Mouse (Mus musculus) urinary bladder, postnatal 4 days (tissue): ENCODE results near the gene Csf3r.
"Not testable (repeated sequence)": the region's sequence is repeated elsewhere in the genome, so short reads cannot be mapped to it uniquely, and the experiment has no call there.

ENCODE experiments used
- DNase-seq, 2 experiments: peaks; one replicate each; pipeline ENCODE4 v3.0.0; 2021 to 2022; ENCODE audit warnings: low spot score in 2 of 2

Csf3r gene

GRCm38 (mm10) chr4:126024303-126024900 is at the start of gene Csf3r:
TSS of gene Csf3r (plus strand) at chr4:126024550.
- no peak for DNase-seq

DNA sequence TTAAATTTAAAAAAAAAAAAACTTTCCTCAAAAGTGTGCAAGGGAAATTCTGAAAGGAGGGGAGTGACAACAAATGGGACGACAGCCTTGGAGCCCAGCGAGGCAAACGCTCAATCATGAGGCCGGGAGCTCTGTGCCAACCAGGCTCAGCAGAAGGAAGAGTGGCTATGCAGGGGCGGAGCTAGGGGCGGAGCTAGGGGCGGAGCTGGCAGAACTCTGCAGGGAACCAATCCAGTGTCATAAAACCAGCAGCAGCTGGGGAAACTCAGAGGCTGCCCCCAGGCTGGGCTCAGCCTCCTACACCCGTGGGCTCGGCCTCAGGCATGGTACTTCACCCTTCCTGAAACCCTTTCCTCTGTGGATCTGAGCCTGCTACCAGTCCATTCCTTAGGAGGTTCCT is 46.6 kb upstream of the Csf3r start:
- no peak for DNase-seq

DNA sequence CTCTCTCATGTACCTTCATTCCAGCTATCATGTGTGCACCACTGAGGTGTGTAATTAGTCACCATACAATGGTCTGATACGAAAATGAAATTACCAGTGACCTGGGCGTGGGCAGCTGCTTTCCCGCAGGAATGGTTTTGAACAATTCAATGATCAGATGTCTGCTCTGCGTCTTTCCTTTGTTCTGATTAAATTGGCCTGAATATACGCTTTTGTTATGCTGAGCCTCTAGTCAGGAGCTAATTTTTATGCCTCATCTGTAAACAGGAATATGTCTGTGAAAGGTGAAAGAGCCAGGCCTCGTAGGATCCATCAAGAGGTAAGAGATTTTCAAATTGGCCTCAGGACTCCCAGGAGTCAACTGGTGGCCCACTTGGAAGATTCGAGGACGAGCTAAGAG is 41.1 kb upstream of the Csf3r start:
- DNase-seq = no peak

- DNase-seq = not testable (repeated sequence)
Observed at GRCm38 (mm10) chr4:125985703-125986102, 38.6 kb upstream of the Csf3r start.

DNA sequence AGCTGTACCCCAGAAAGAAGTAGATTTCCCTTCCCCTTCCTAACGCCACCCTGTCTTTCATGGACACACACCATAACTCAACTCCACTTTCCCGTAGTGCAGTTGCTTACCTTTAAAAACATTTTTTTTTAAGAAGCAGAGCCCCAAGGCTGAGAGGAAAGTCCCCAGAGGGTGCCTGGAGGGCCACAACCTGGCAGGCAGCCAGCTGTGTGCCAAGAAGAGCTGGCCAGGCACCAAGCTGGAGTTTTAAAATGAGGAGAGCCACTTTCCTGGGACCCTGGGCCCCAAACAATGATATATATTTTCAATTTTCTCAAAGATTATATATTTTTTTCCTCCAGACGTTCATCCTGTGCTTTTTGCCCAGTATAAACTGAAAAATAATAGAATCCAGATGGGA is 37.3 kb upstream of the Csf3r start:
- no peak for DNase-seq

DNA sequence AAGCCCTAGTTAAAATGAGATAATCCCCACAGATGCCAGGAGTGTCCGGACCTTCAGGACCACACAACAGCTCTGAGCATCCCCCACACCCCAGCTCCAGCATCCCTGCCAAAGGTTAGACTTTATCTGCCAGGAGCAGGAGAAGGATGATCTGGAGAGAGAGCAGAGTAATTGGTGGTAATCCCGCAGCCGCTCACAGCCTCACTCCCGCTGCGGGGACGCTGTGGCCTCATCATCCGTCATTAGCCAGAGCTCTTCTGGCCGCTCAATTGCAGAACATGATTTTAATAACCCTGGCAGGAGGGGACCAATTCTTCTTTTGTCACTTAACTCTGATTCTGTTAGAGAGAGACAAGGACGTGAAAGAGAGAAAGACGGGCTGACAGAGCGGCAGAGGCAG is 35.3 kb upstream of the Csf3r start:
- no peak for DNase-seq

- peak; percentile 35 to 73 for DNase-seq
Observed at GRCm38 (mm10) chr4:125990143-125990542, 34.2 kb upstream of the Csf3r start.

- DNase-seq = no peak
Observed at GRCm38 (mm10) chr4:125992206-125992605, 32.1 kb upstream of the Csf3r start.

DNA sequence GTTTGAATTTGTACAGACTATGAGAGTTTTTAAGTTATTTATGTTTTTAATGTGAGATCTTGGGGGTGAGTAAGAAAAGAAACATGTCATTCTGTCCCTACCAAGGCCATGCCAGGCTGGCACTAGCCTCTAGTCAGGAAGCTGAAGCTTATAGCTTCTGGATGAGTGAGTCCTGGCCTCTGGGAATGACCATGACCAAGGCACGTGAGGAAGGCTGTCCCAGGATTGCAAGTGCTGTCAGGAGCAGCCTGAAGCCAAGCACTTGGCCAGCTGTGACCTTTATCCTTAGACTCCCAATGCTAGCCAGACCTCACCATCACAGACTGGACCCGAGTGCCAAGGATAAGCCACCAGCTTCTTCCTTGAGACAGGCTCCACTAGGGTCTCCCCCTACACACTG is 31.4 kb upstream of the Csf3r start:
- no peak for DNase-seq

- no peak for DNase-seq
Observed at GRCm38 (mm10) chr4:125996576-125996975, 27.8 kb upstream of the Csf3r start.

DNA sequence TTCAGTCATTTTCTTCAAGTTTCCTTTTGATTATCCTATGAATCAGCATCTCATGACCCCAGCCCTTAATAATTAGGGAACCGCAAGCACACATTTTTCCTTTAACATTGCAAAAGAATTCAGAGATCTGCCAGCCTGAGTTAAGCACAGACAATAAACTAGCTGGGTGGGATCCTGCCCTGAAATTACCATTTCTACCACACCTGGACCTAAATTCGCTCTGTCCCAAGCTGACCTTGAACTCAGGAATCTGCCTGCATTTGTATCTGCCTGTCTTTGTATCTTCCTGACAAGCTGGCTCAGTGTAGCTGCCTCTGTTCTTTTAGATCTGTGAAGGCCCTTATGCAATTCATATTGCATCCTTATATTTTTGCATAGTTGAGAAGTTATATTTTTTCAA is 26.5 kb upstream of the Csf3r start:
- DNase-seq = no peak

GRCm38 (mm10) chr4:126001311-126002199 is 22.8 kb upstream of the Csf3r start:
- DNase-seq = no peak

- no peak for DNase-seq
Observed at GRCm38 (mm10) chr4:126017676-126018332, 6.5 kb upstream of the Csf3r start.

DNA sequence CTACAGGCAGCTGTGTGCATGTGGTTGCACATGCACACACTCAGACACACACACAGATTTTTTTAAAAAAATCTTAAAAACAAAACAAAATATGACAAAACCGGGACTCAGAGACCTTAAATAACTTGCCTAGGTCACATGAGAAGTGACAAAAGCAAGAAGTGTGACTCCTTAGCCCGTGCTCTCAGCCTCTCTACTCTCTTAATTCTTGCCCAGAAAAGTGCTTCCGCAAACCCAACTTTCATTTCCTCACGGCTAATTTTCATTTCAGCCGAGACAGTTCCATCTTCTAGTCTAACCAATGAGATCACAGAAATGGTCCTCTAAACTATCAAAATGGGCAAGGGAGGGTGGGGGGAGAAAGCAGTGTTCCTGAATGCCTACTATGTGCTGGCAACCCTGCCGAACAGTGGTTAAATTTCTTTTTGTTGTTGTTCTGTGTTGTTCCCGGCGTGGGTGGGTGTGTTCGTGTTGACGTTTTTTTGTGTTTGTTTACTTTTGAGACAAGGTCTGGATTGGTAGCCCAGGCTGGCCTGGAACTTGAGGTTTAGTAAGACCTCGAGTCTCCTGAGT is 5.3 kb upstream of the Csf3r start:
- DNase-seq = no peak

DNA sequence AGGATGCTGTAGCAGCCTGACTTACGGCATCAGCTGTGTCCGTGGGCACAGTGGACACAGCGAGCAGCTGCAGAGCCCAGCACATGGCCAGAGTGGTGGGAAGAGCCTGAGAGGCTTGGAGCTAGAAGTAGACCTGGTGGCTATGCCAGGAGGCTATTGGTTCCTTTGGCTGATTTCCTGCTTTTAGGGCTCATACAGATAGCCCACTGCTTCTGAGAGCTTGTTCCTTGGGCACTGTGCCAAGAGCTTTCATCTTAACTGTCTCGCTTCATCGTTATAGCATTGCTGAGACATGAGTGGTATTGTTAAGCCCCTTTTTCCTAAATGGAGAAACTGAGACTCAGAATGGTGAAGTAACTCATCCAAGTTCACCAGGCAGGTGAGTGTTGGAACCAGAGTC is 1.5 kb downstream of the Csf3r start:
- no peak for DNase-seq

GRCm38 (mm10) chr4:126027980-126028379 is 3.6 kb downstream of the Csf3r start:
- DNase-seq = no peak

DNA sequence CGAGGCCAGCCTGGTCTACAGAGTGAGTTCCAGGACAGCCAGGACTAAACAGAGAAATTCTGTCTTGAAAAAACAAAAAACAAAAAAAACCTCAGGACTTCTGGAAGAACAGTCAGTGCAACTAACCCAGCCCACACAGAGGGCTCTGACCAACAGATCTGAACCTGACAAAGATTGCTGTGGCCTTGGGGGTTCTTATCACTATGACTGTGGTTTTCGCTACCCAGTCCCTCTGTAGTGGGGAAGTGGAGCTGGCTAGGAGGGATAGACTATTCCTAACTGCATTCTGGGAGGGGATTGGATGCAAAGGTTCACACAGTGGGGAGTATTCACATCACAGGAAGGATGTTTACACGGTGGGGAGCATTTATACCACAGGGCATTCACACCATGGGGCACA is 4.7 kb downstream of the Csf3r start:
- no peak for DNase-seq

DNA sequence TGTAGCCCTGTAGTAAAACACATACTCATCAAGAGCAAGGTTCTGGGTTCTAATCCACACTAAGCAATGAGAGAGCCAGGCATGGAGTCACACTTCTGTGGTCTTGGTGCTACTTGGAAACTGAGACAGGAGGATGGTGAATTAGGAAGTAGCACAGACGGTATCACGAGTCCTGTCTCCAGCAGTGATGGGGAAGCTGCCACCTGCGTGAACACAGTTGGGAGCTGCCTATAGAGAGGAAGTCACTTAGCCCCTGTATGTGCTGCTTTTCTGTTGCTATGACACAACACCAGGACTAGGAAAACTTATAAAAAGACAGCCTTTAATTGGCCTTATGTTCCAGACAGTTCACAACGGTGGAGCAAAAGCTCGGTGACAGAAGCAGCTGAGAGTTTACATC is 6.4 kb downstream of the Csf3r start:
- DNase-seq = no peak

- no peak for DNase-seq
Observed at GRCm38 (mm10) chr4:126035413-126035812, 11.1 kb downstream of the Csf3r start.

DNA sequence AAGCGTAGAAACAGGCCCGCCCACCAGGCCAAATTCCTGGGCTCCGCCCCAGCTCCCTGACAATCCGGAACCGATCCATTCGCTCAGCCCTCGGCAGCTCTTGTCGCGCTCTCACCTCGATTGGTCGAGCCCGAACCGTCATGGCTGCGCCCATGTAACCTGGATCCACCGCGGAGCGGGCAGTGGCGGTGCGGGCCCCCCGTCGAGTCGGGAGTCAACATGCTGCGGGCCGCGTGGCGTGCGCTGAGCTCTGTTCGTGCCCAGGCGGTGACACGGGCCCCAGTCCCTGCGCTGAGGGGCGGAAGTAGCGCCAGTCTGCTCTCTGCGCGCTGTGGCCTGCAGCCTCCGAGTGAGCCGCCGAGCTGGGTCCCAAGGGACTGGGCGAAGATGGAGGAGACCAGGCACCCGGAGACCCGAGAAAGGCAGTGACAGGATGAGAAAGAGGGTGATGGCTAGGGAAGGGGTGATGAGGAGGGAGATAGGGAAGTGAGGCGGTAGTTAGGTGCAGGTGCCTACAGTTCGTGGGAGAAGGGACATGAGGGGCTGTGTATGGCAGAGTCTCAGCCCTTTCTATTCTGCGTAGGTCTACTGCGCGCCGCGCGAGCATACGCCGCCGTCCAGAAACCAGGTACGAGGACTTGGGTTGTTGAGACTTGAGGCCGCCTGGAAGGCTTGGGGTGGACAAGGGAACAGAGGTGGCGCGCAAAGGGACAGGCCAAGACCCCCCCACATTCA is 22.7 kb downstream of the Csf3r start, which contains the start of gene Mrps15:
Gene Mrps15 (plus strand): TSS at position 75 of the 735 bp plus-strand sequence.
- DNase-seq = peak; percentile 81 to 83

DNA sequence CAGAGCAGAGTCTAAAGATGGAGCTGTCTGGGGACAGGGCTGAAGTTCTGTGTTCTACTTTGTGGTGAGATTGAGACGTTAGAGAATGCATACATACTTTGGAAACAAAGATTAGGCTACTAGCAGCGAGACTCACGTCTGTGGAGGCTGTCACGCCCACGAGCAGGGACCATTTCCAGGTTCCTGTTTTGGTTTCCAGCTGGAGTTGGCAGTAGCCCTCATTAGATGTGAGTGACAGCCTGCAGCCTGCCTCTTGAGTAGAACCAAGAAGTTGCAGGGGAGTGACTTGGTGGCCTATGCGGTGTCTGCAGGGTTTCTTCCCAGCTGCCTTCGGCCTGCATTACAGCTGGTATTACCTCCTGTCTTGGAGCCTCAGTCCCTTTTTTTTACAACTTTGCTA is 27.3 kb downstream of the Csf3r start:
- no peak for DNase-seq
